Comparison of ENCODE assay signal across 8 mouse cellular contexts in the genomic region with DNA sequence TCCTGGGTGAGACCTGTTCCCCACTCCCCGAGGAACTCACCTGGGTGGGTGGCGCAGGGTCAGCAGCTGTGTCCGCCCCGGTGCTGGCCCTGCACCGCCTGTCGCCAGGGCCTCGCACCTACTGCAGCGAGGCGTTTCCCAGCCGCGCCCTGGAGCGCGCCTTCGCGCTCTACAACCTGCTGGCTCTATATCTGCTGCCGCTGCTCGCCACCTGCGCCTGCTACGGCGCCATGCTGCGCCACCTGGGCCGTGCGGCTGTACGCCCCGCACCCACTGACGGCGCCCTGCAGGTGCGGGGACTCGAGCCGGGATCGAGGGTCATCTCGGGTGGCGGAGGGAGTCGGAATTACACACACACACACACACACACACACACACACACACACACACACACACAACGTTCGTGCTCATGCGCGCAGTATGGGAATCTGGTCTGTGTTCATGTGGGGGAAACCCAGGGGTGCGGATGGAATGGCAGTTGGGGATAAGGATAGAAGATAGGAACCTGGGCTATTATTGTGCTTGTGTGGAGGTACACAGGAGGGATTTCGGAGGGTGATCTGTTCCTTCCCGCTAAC. TPM values are rescaled to one million over a fixed set of nuclear protein-coding genes. Genes with fewer than 3 reads are reported as not detected.
DNase-seq lines count a peak whose midpoint lies in the region; ATAC-seq and TF ChIP-seq lines count a peak whose summit lies in the region.

Gene R3hdm4 (minus strand): TSS at position 251 of the 578 bp plus-strand sequence.

- H3K9me3 ChIP-seq in kidney, embryonic 15.5 days (replicated peaks), result no peaks in the 10 kb centered on the region
- H3K9me3 ChIP-seq in forebrain, embryonic 11.5 days (ENCODE audit: control insufficient read depth, low read length), result no peaks in the 10 kb centered on the region
- no peaks in the 10 kb centered on the region for H3K9me3 ChIP-seq in liver, embryonic 11.5 days (ENCODE audit: control insufficient read depth, low read length)

- DNase-seq in kidney, postnatal 25 days, result no peak
- no peak for DNase-seq in Patski (ENCODE audit: low read depth, low spot score)
- DNase-seq in forebrain, embryonic 11.5 days (ENCODE audit: low spot score), result no peak
- DNase-seq in liver, embryonic 11.5 days (ENCODE audit: low spot score), result no peak
- no peak for DNase-seq in ovary, postnatal 14 days (ENCODE audit: low spot score)

- H3K27me3 ChIP-seq in kidney, embryonic 15.5 days, result peaks cover 65% of the 10 kb centered on the region
- H3K27me3 ChIP-seq in Patski, result no peaks in the 10 kb centered on the region
- H3K27me3 ChIP-seq in forebrain, embryonic 11.5 days (ENCODE audit: control insufficient read depth, insufficient read depth, low read length), result peaks cover 65% of the 10 kb centered on the region
- H3K27me3 ChIP-seq in liver, embryonic 11.5 days (replicated peaks; ENCODE audit: control insufficient read depth, insufficient read depth, low read length), result peaks cover 56% of the 10 kb centered on the region
- H3K27me3 ChIP-seq in small intestine, adult 2 months (ENCODE audit: control insufficient read depth, insufficient read depth, low read length), result peaks cover 12% of the 10 kb centered on the region; the same call in 1 of the 2 replicates

- no peaks in the 10 kb centered on the region for H3K36me3 ChIP-seq in kidney, embryonic 15.5 days
- no peaks in the 10 kb centered on the region for H3K36me3 ChIP-seq in forebrain, embryonic 11.5 days (ENCODE audit: control insufficient read depth, insufficient read depth, low read length)
- no peaks in the 10 kb centered on the region for H3K36me3 ChIP-seq in liver, embryonic 11.5 days (ENCODE audit: control insufficient read depth, insufficient read depth, low read length)
- H3K36me3 ChIP-seq in small intestine, adult 2 months (ENCODE audit: control insufficient read depth, insufficient read depth, low read length), result no peaks in the 10 kb centered on the region

- no peak for TF ChIP-seq POLR2A in small intestine, adult 2 months (IDR thresholded peaks at IDR 0.05; ENCODE audit: low read depth, low read length)

- POLR2A ChIA-PET in Patski (lab: Charles Lee), result no interaction called here

- no peak for ATAC-seq in kidney, embryonic 15.5 days (replicated peaks; ENCODE audit: low FRiP score)
- no peak for ATAC-seq in Patski
- ATAC-seq in forebrain, embryonic 11.5 days (replicated peaks; ENCODE audit: low FRiP score), result no peak
- ATAC-seq in hematopoietic stem cell, adult 5-6 weeks (replicated peaks in 1 of 2; ENCODE audit: insufficient read depth in 1 of 2, low FRiP score in 2 of 2, low TSS enrichment in 1 of 2, low read depth in 1 of 2, poor library complexity in 2 of 2, severe bottlenecking in 2 of 2), result no peak
- ATAC-seq in liver, embryonic 11.5 days (replicated peaks; ENCODE audit: low FRiP score), result no peak

- H3K27ac ChIP-seq in kidney, embryonic 15.5 days, result no peak within 1 kb of the TSS
- H3K27ac ChIP-seq in forebrain, embryonic 11.5 days (ENCODE audit: low read depth, low read length), result no peak within 1 kb of the TSS
- H3K27ac ChIP-seq in liver, embryonic 11.5 days (ENCODE audit: low read depth, low read length), result no peak within 1 kb of the TSS
- H3K27ac ChIP-seq in small intestine, adult 2 months (ENCODE audit: insufficient read depth, low read depth, low read length), result no peak within 1 kb of the TSS

- peaks cover 69% of the 10 kb centered on the region for H3K4me1 ChIP-seq in kidney, embryonic 15.5 days
- peaks cover 14% of the 10 kb centered on the region; the same call in 1 of the 2 replicates for H3K4me1 ChIP-seq in forebrain, embryonic 11.5 days (replicated peaks; ENCODE audit: control insufficient read depth, insufficient read depth, low read length)
- peaks cover 52% of the 10 kb centered on the region for H3K4me1 ChIP-seq in liver, embryonic 11.5 days (replicated peaks; ENCODE audit: control insufficient read depth, insufficient read depth, low read length)
- peaks cover 19% of the 10 kb centered on the region for H3K4me1 ChIP-seq in small intestine, adult 2 months (ENCODE audit: control insufficient read depth, insufficient read depth, insufficient read length, low read length)

- H3K4me2 ChIP-seq in kidney, embryonic 15.5 days, result peak within 1 kb of the TSS; percentile 57
- H3K4me2 ChIP-seq in forebrain, embryonic 11.5 days (ENCODE audit: low read depth, low read length, severe bottlenecking), result peak within 1 kb of the TSS; percentile 21; the same call in 1 of the 2 replicates
- H3K4me2 ChIP-seq in liver, embryonic 11.5 days, result peak within 1 kb of the TSS; percentile 58

- CTCF ChIA-PET in Patski (lab: Charles Lee), result interaction anchor here (0.6 kb wide), 1 partner anchor 11 kb away, joined by 3 read pairs; no protein-coding TSS in a partner anchor

- WGBS in kidney, embryonic 15.5 days, result 5% methylated on average over 40 of the region's 41 CpGs
- 4% methylated on average over 41 of the region's 41 CpGs for WGBS in forebrain, embryonic 11.5 days
- WGBS in liver, embryonic 11.5 days, result 9% methylated on average over 41 of the region's 41 CpGs
- WGBS in small intestine, adult 2 months, result 2% methylated on average over 41 of the region's 41 CpGs

- in situ Hi-C loops in Patski (cut with MboI; ENCODE audit: low pct_unique_long_range_greater_than_20kb), result loop anchor here (5.0 kb wide), 3 partner anchors 36 to 89 kb away; no protein-coding TSS in a partner anchor

- H3K4me3 ChIP-seq in kidney, embryonic 15.5 days (replicated peaks), result peak within 1 kb of the TSS; percentile 34
- peak within 1 kb of the TSS; percentile 17; the same call in 1 of the 2 replicates for H3K4me3 ChIP-seq in forebrain, embryonic 11.5 days (ENCODE audit: low read depth, low read length)
- peak within 1 kb of the TSS; percentile 31 for H3K4me3 ChIP-seq in liver, embryonic 11.5 days (ENCODE audit: low read depth, low read length)
- peak within 1 kb of the TSS; percentile 35 for H3K4me3 ChIP-seq in small intestine, adult 2 months (ENCODE audit: low read depth, low read length)

- no peak for TF ChIP-seq CTCF in Patski (IDR thresholded peaks at IDR 0.05)
- no peak for TF ChIP-seq CTCF in small intestine, adult 2 months (IDR thresholded peaks at IDR 0.05; ENCODE audit: extremely low read depth, insufficient read length, insufficient replicate concordance, low read depth, low read length)

- H3K9ac ChIP-seq in kidney, embryonic 15.5 days, result peak within 1 kb of the TSS; percentile 35
- no peak within 1 kb of the TSS for H3K9ac ChIP-seq in forebrain, embryonic 11.5 days (ENCODE audit: low read length)
- H3K9ac ChIP-seq in liver, embryonic 11.5 days (ENCODE audit: low read depth, low read length), result no peak within 1 kb of the TSS

RNA-seq across cellular contexts. Expression of gene R3hdm4, which starts in this region (rescaled TPM):
- polyA plus RNA-seq in kidney, embryonic 15.5 days (2015; fragmentation: Nextera tagmentation; extraction: Ambion mirVana), result 142 and 155 TPM in 2 replicates
- polyA plus RNA-seq in Patski (2021), result 101 TPM
- polyA plus RNA-seq in forebrain, embryonic 11.5 days (2014; fragmentation: Nextera tagmentation; extraction: Ambion mirVana), result 135 and 145 TPM in 2 replicates
- total RNA-seq in hematopoietic stem cell, adult 5-6 weeks (2017), result 56.9 and 83.5 TPM in 2 replicates
- 99.4 and 104 TPM in 2 replicates for polyA plus RNA-seq in liver, embryonic 11.5 days (2014; fragmentation: Nextera tagmentation; extraction: Ambion mirVana)
- polyA plus RNA-seq in small intestine, adult 2 months (2012; rRNA removed), result 86.4 and 104 TPM in 2 replicates
